Mouse (Mus musculus) neural tube, embryonic 12.5 days (tissue): Measurements from ENCODE around the gene Ascl1. TPM values are rescaled to one million over a fixed set of nuclear protein-coding genes. Genes with fewer than 3 reads are reported as not detected.

Experiments used
- ATAC-seq: fragments of 200-750 bp; cut with Nextera tagmentation; 2 replicates; pipeline ENCODE4 v1.8.0; 2017; ENCODE audit warnings: low read depth, mild to moderate bottlenecking, moderate TSS enrichment, moderate library complexity; ENCODE audit not compliant: low FRiP score
- H3K27ac ChIP-seq: fragments of 300-500 bp; sonication (generic); 2 replicates; pipeline ENCODE4 v1.5.1; 2016
- H3K27me3 ChIP-seq: fragments of 300-500 bp; sonication (generic); replicated peaks from 2 replicates; pipeline ENCODE4 v1.6.1; 2016; ENCODE audit warnings: mild to moderate bottlenecking
- H3K36me3 ChIP-seq: fragments of 300-500 bp; sonication (generic); 2 replicates; pipeline ENCODE4 v1.6.1; 2016; ENCODE audit warnings: mild to moderate bottlenecking
- H3K4me1 ChIP-seq: fragments of 300-500 bp; sonication (generic); 2 replicates; pipeline ENCODE4 v1.6.1; 2016
- H3K4me2 ChIP-seq: fragments of 300-500 bp; sonication (generic); replicated peaks from 2 replicates; pipeline ENCODE4 v1.6.1; 2016; ENCODE audit warnings: mild to moderate bottlenecking
- H3K4me3 ChIP-seq: fragments of 300-500 bp; sonication (generic); 2 replicates; pipeline ENCODE4 v1.5.1; 2016
- H3K9ac ChIP-seq: fragments of 300-500 bp; sonication (generic); 2 replicates; pipeline ENCODE4 v1.6.1; 2016; ENCODE audit warnings: mild to moderate bottlenecking
- H3K9me3 ChIP-seq: fragments of 300-500 bp; sonication (generic); 2 replicates; pipeline ENCODE4 v1.6.1; 2016; ENCODE audit warnings: mild to moderate bottlenecking
- WGBS: fragments of 180-500 bp; shearing (Covaris S2); methylation state at CpG from one replicate; pipeline ENCODE4 v1.1.7; 2016; 5-methylcytosine and 5-hydroxymethylcytosine counted together
- polyA plus RNA-seq: library from polyadenylated mRNA; unstranded; fragments of >200 nt; fragmentation: Nextera tagmentation; extraction: Ambion mirVana; gene quantifications from 2 replicates; pipeline ENCODE4 v1.2.1, GENCODE M21; 2016

Ascl1 gene
- polyA plus RNA-seq, 1 experiment from 2014 or later, result 66.1 TPM

- H3K27me3 ChIP-seq, result peaks cover 31% of the 10 kb centered on the region
- no peak overlapping the region for H3K9ac ChIP-seq
- peak overlapping the region; percentile 78 for H3K4me2 ChIP-seq
- peak; percentile 27; the same call in 1 of the 2 replicates for ATAC-seq
- H3K27ac ChIP-seq, result no peak overlapping the region
- H3K9me3 ChIP-seq, result peaks cover 4% of the 10 kb centered on the region; the same call in 1 of the 2 replicates
- WGBS, result under 1% methylated on average over 18 of the region's 18 CpGs
- H3K4me3 ChIP-seq, result peak overlapping the region; percentile 63
- no peaks in the 10 kb centered on the region for H3K36me3 ChIP-seq
- H3K4me1 ChIP-seq, result peaks cover 28% of the 10 kb centered on the region
Observed at GRCm38 (mm10) chr10:87494596-87494995, 1.1 kb upstream of the Ascl1 start.

- Histone ChIP-seq H3K4me3 (peak overlapping the region; percentile 63), H3K4me2 (peak overlapping the region; percentile 78), H3K36me3 (no peaks in the 10 kb centered on the region), H3K9ac (peak overlapping the region; percentile 36; the same call in 1 of the 2 replicates), H3K4me1 (peaks cover 32% of the 10 kb centered on the region), H3K27ac (no peak overlapping the region), H3K9me3 (peaks cover 4% of the 10 kb centered on the region; the same call in 1 of the 2 replicates), H3K27me3 (peaks cover 31% of the 10 kb centered on the region)
- WGBS, result 0% methylated on average over 4 of the region's 4 CpGs
- no peak for ATAC-seq
Observed at GRCm38 (mm10) chr10:87494176-87494575, 716 bp upstream of the Ascl1 start.

GRCm38 (mm10) chr10:87492661-87493551, 554 bp downstream of the Ascl1 start:
- peak overlapping the region; percentile 67 for H3K27ac ChIP-seq
- H3K9me3 ChIP-seq, result peaks cover 4% of the 10 kb centered on the region; the same call in 1 of the 2 replicates
- peak overlapping the region; percentile 63 for H3K4me3 ChIP-seq
- no peaks in the 10 kb centered on the region for H3K36me3 ChIP-seq
- peak; percentile 11 for ATAC-seq
- peaks cover 40% of the 10 kb centered on the region for H3K4me1 ChIP-seq
- H3K9ac ChIP-seq, result peak overlapping the region; percentile 87
- WGBS, result under 1% methylated on average over 81 of the region's 90 CpGs
- H3K27me3 ChIP-seq, result peaks cover 26% of the 10 kb centered on the region
- H3K4me2 ChIP-seq, result peak overlapping the region; percentile 78

- ATAC-seq, result no peak
- peaks cover 4% of the 10 kb centered on the region; the same call in 1 of the 2 replicates for H3K9me3 ChIP-seq
- H3K4me2 ChIP-seq, result peak overlapping the region; percentile 78
- peaks cover 31% of the 10 kb centered on the region for H3K27me3 ChIP-seq
- H3K4me3 ChIP-seq, result peak overlapping the region; percentile 63
- H3K36me3 ChIP-seq, result no peaks in the 10 kb centered on the region
- peaks cover 46% of the 10 kb centered on the region for H3K4me1 ChIP-seq
- H3K9ac ChIP-seq, result peak overlapping the region; percentile 87
- under 1% methylated on average over 26 of the region's 26 CpGs for WGBS
- peak overlapping the region; percentile 67; the same call in 1 of the 2 replicates for H3K27ac ChIP-seq
Observed at GRCm38 (mm10) chr10:87492332-87492660, 1.2 kb downstream of the Ascl1 start.

- 2% methylated on average over 11 of the region's 11 CpGs for WGBS
- H3K9ac ChIP-seq, result peak overlapping the region; percentile 87
- H3K9me3 ChIP-seq, result peaks cover 4% of the 10 kb centered on the region; the same call in 1 of the 2 replicates
- peaks cover 27% of the 10 kb centered on the region for H3K27me3 ChIP-seq
- no peak overlapping the region for H3K27ac ChIP-seq
- H3K4me2 ChIP-seq, result peak overlapping the region; percentile 78
- H3K4me1 ChIP-seq, result peaks cover 51% of the 10 kb centered on the region
- no peaks in the 10 kb centered on the region for H3K36me3 ChIP-seq
- ATAC-seq, result no peak
- peak overlapping the region; percentile 63 for H3K4me3 ChIP-seq
Observed at GRCm38 (mm10) chr10:87491485-87492040, 1.9 kb downstream of the Ascl1 start.

GRCm38 (mm10) chr10:87490328-87490727, 3.1 kb downstream of the Ascl1 start:
- H3K4me3 ChIP-seq, result 0 out of 2 replicates have a peak overlapping the region, but pooled peaks have one; percentile 16
- H3K9me3 ChIP-seq, result no peaks in the 10 kb centered on the region
- H3K9ac ChIP-seq, result no peak overlapping the region
- peak overlapping the region; percentile 78 for H3K4me2 ChIP-seq
- 0 out of 2 replicates have a peak overlapping the region, but pooled peaks have one; percentile 5 for H3K27ac ChIP-seq
- no peak for ATAC-seq
- no peaks in the 10 kb centered on the region for H3K36me3 ChIP-seq
- peaks cover 63% of the 10 kb centered on the region for H3K4me1 ChIP-seq
- H3K27me3 ChIP-seq, result peaks cover 24% of the 10 kb centered on the region
- 0% methylated on average over 2 of the region's 2 CpGs for WGBS

- Histone ChIP-seq H3K27ac (peak overlapping the region; percentile 23; the same call in 1 of the 2 replicates), H3K4me2 (peak overlapping the region; percentile 78), H3K4me3 (no peak overlapping the region), H3K4me1 (peaks cover 66% of the 10 kb centered on the region), H3K9me3 (no peaks in the 10 kb centered on the region), H3K27me3 (peaks cover 26% of the 10 kb centered on the region), H3K36me3 (no peaks in the 10 kb centered on the region), H3K9ac (0 out of 2 replicates have a peak overlapping the region, but pooled peaks have one; percentile 10)
- ATAC-seq, result peak; percentile 18
- WGBS, result 1% methylated on average over 18 of the region's 18 CpGs
Observed at GRCm38 (mm10) chr10:87489246-87490009, 4.0 kb downstream of the Ascl1 start.

- WGBS, result under 1% methylated on average over 16 of the region's 16 CpGs
- Histone ChIP-seq H3K4me2 (peak overlapping the region; percentile 78), H3K4me3 (no peak overlapping the region), H3K36me3 (no peaks in the 10 kb centered on the region), H3K9me3 (no peaks in the 10 kb centered on the region), H3K27ac (peak overlapping the region; percentile 4; the same call in 1 of the 2 replicates), H3K4me1 (peaks cover 59% of the 10 kb centered on the region), H3K27me3 (peaks cover 24% of the 10 kb centered on the region), H3K9ac (no peak overlapping the region)
- ATAC-seq, result peak; percentile 75
Observed at GRCm38 (mm10) chr10:87488429-87489145, 4.9 kb downstream of the Ascl1 start.

GRCm38 (mm10) chr10:87485721-87486620, 7.5 kb downstream of the Ascl1 start:
- Histone ChIP-seq H3K9me3 (no peaks in the 10 kb centered on the region), H3K9ac (peak overlapping the region; percentile 48), H3K4me1 (peaks cover 49% of the 10 kb centered on the region), H3K4me3 (peak overlapping the region; percentile 27), H3K36me3 (no peaks in the 10 kb centered on the region), H3K27me3 (peaks cover 21% of the 10 kb centered on the region; the same call in 1 of the 2 replicates), H3K4me2 (peak overlapping the region; percentile 68), H3K27ac (no peak overlapping the region)
- peak; percentile 39; the same call in 1 of the 2 replicates for ATAC-seq
- under 1% methylated on average over 33 of the region's 33 CpGs for WGBS
